Mouse (Mus musculus) liver, postnatal 0 days (tissue): Measurements from ENCODE around the gene Csrp2. TPM values are rescaled to one million over a fixed set of nuclear protein-coding genes. Genes with fewer than 3 reads are reported as not detected.

Source experiments
- ATAC-seq: fragments of 200-750 bp; cut with Nextera tagmentation; 2 replicates; pipeline ENCODE4 v1.8.0; 2017; ENCODE audit warnings: mild to moderate bottlenecking, moderate library complexity
- DNase-seq: peaks from one replicate; pipeline ENCODE4 v3.0.0-alpha.2; 2016
- H3K27ac ChIP-seq: fragments of 300-500 bp; sonication (generic); 2 replicates; pipeline ENCODE4 v1.5.1; 2014; ENCODE audit warnings: antibody characterized with exemption, moderate library complexity, mild to moderate bottlenecking, low read depth
- H3K27me3 ChIP-seq: fragments of 300-500 bp; sonication (generic); 2 replicates; pipeline ENCODE4 v1.6.1; 2014; ENCODE audit warnings: low read length, control low read depth, mixed read lengths; ENCODE audit not compliant: insufficient read depth
- H3K36me3 ChIP-seq: fragments of 300-500 bp; sonication (generic); replicated peaks from 2 replicates; pipeline ENCODE4 v1.6.1; 2014; ENCODE audit warnings: mild to moderate bottlenecking, control low read depth, low read length, moderate library complexity, mixed read lengths; ENCODE audit not compliant: insufficient read depth
- H3K4me1 ChIP-seq: fragments of 300-500 bp; sonication (generic); 2 replicates; pipeline ENCODE4 v1.6.1; 2014; ENCODE audit warnings: antibody characterized with exemption, mild to moderate bottlenecking, control low read depth; ENCODE audit not compliant: insufficient read depth
- H3K4me2 ChIP-seq: fragments of 300-500 bp; sonication (generic); 2 replicates; pipeline ENCODE4 v1.6.1; 2014; ENCODE audit warnings: low read depth, mild to moderate bottlenecking, low read length, moderate library complexity, mixed read lengths
- H3K4me3 ChIP-seq: fragments of 300-500 bp; sonication (generic); 2 replicates; pipeline ENCODE4 v1.5.1; 2014; ENCODE audit warnings: low read depth, low read length
- H3K9ac ChIP-seq: fragments of 300-500 bp; sonication (generic); replicated peaks from 2 replicates; pipeline ENCODE4 v1.6.1; 2014; ENCODE audit warnings: mild to moderate bottlenecking, moderate library complexity
- H3K9me3 ChIP-seq: fragments of 300-500 bp; sonication (generic); 2 replicates; pipeline ENCODE4 v1.6.1; 2016; ENCODE audit warnings: mild to moderate bottlenecking, control low read depth, low read length, mixed read lengths
- CTCF ChIP-seq: sonication (generic); IDR thresholded peaks from 2 replicates; pipeline ENCODE4 v1.5.1; 2016; ENCODE audit warnings: antibody characterized with exemption, low read depth
- EP300 ChIP-seq: IDR thresholded peaks from 2 replicates; pipeline ENCODE4 v1.6.1; 2016; ENCODE audit warnings: antibody characterized with exemption, low read depth, mild to moderate bottlenecking
- WGBS: fragments of 180-500 bp; shearing (Covaris S2); extraction: QIAGEN DNeasy Blood & Tissue Kit; methylation state at CpG from one replicate; pipeline ENCODE4 v1.1.7; 2014; ENCODE audit not compliant: insufficient replicate concordance; 5-methylcytosine and 5-hydroxymethylcytosine counted together
- polyA plus RNA-seq: library from polyadenylated mRNA; unstranded; fragments of >200 nt; fragmentation: Nextera tagmentation; extraction: Ambion mirVana; gene quantifications from 2 replicates; pipeline ENCODE4 v1.2.1, GENCODE M21; 2015

Gene Csrp2
- polyA plus RNA-seq, 1 experiment from 2014 or later: 19.2 TPM

DNA sequence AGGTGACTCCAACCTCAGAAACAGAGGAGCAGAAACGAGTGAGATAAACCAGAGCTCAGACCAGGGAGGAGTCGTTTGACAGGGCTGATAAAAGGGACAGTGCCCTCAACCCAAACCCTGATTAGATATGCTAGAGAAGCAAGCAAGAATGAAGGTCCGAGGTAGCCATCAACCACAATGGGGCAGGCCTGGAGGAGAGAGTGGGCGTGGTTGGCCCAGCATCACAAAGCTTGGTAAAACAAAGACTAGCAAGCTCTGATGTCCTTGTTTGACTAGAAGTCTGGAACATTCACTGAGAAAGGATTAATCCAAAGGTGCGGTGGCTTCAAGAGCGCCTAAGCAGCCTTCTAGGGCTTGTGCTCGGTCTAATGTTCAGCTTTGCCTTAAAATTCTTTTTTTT, 38.2 kb upstream of the Csrp2 start:
- H3K9me3 ChIP-seq: no peaks in the 10 kb centered on the region
- WGBS: 62% methylated on average over 7 of the region's 7 CpGs

DNA sequence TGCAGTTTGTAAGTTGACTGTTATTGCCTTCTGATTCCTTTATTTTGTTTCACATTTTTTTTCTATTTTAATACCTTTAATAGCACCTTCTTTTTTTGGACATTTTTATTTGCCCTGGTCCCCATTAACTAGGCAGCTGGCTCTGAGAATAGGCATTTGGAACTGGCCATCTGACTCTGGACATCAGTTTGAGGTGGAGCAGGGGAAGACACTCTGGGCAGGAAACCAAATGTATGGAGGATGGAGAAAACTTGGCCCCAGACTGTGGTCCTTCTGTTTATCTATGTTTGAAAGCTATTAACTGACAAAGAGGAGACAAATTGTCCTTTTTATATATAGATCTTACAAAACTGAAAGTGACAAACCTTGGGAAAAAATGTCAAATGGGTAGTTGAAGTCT, 36.9 kb upstream of the Csrp2 start:
- no peak overlapping the region for H3K4me2 ChIP-seq
- H3K27me3 ChIP-seq: no peaks in the 10 kb centered on the region
- TF ChIP-seq EP300 (no peak), CTCF (no peak)
- H3K4me1 ChIP-seq: no peaks in the 10 kb centered on the region
- no peak overlapping the region for H3K4me3 ChIP-seq
- ATAC-seq (no peak), DNase-seq (no peak)
- H3K9ac ChIP-seq: no peak overlapping the region
- no peaks in the 10 kb centered on the region for H3K36me3 ChIP-seq
- no peak overlapping the region for H3K27ac ChIP-seq
- H3K9me3 ChIP-seq: no peaks in the 10 kb centered on the region

More for the DNA sequence above, 38.2 kb upstream of the Csrp2 start:
- Histone ChIP-seq H3K27me3 (no peaks in the 10 kb centered on the region), H3K4me2 (no peak overlapping the region), H3K4me1 (no peaks in the 10 kb centered on the region), H3K36me3 (no peaks in the 10 kb centered on the region), H3K4me3 (no peak overlapping the region), H3K27ac (no peak overlapping the region), H3K9ac (no peak overlapping the region)
- DNase-seq (no peak), ATAC-seq (no peak)
- TF ChIP-seq EP300: no peak

DNA sequence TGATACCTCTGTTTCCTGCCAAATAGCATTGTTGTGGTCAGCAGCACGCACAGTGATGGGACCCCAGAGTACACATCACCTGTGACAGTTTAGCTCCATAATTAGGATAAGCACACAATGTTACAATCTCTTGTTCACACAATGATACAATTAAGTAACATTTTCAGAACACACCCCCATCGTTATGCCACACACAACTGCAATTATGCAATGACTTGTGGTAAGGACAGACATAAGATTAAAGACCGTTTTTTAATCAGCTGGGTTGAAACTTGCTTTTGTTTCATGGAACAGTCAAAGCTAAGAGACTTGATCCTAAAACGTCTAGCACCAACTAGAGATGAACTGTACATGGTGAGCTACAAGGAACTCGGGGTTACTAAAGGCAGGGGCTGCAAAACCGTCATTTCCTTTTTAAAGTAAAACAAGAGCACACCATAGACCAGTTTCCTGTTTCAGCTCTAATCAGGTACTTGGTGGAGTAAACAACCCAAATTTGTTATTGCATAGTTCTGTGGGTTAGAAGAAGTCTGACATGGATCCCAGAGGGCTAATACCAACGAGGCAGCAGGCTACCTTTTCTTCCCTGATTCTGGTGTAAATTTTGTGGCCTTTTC, 28.8 kb upstream of the Csrp2 start:
- no peaks in the 10 kb centered on the region; the same call in 1 of the 2 replicates for H3K4me1 ChIP-seq
- no peaks in the 10 kb centered on the region for H3K36me3 ChIP-seq
- no peak overlapping the region for H3K27ac ChIP-seq
- TF ChIP-seq CTCF (no peak), EP300 (no peak; the same call in 1 of the 2 replicates)
- H3K9me3 ChIP-seq: no peaks in the 10 kb centered on the region
- no peak overlapping the region for H3K9ac ChIP-seq
- WGBS: 36% methylated on average over 7 of the region's 7 CpGs
- DNase-seq (no peak), ATAC-seq (peak; percentile 31)
- no peak overlapping the region for H3K4me3 ChIP-seq
- no peaks in the 10 kb centered on the region for H3K27me3 ChIP-seq
- no peak overlapping the region for H3K4me2 ChIP-seq

DNA sequence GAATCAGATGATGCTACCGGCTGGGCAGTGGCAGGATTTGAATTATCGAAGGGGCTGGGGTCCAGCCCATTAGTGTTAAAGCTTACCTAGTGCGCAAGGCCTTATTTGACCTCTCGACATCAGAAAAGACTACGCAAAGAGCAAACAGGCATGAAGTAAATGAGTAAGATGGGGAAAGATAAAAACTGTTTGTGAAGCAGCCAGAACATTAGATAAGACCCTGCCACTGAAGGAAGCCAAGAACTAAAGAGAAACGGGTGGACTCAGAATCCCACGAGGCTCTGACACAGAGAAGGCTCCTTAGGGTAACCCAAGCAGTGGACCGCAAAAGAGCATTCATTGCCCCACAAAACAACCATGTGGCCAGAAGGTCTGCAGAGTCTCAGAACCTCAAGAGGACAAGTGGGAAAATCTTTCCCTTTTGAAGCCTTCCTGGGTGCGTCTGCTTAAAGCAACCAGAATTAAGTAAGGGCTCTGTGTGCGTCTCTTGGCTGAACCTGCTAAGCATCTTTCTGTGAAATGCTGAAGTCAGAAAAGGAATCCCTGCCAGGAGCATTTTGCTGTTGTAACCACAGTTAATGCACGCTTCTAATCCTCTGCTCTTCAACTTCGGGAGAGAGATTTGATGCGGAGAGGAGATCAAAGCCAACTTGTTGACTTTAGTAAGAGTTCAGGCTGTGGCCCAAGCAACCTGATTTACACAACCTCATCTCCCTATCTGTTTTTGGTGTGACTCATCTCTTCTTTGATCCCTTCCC, 19.7 kb upstream of the Csrp2 start:
- Histone ChIP-seq H3K4me2 (no peak overlapping the region), H3K27ac (no peak overlapping the region), H3K36me3 (no peaks in the 10 kb centered on the region), H3K4me1 (no peaks in the 10 kb centered on the region), H3K4me3 (no peak overlapping the region), H3K9me3 (no peaks in the 10 kb centered on the region), H3K9ac (no peak overlapping the region), H3K27me3 (no peaks in the 10 kb centered on the region)
- DNase-seq (no peak), ATAC-seq (no peak)
- 55% methylated on average over 13 of the region's 13 CpGs for WGBS
- TF ChIP-seq EP300 (no peak), CTCF (no peak)

DNA sequence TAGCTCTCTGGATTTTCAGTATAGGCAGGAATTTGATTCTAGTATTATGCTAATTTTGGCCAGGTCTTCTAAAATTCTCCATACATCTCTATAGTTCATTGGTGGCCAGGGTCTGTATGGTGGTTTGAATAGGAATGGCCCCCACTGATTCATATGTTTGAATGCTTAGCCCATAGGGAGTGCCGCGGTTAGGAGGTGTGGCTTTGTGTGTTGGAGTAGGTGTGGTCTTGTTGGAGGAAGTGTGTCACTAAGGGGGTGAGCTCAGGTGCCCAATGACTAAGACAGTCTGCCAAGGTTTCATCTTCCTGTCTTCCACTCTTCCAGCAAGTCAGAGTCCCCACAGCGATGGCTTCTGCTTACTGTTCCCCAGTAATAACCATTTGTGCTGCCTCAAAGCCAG, 15.7 kb upstream of the Csrp2 start:
- Histone ChIP-seq H3K9ac (no peak overlapping the region), H3K4me1 (no peaks in the 10 kb centered on the region), H3K9me3 (no peaks in the 10 kb centered on the region), H3K4me2 (no peak overlapping the region), H3K4me3 (no peak overlapping the region), H3K27ac (no peak overlapping the region), H3K36me3 (no peaks in the 10 kb centered on the region), H3K27me3 (no peaks in the 10 kb centered on the region)
- DNase-seq: no peak
- 82% methylated on average over 3 of the region's 3 CpGs for WGBS
- TF ChIP-seq CTCF: no peak
- TF ChIP-seq EP300: no peak
- ATAC-seq: no peak

DNA sequence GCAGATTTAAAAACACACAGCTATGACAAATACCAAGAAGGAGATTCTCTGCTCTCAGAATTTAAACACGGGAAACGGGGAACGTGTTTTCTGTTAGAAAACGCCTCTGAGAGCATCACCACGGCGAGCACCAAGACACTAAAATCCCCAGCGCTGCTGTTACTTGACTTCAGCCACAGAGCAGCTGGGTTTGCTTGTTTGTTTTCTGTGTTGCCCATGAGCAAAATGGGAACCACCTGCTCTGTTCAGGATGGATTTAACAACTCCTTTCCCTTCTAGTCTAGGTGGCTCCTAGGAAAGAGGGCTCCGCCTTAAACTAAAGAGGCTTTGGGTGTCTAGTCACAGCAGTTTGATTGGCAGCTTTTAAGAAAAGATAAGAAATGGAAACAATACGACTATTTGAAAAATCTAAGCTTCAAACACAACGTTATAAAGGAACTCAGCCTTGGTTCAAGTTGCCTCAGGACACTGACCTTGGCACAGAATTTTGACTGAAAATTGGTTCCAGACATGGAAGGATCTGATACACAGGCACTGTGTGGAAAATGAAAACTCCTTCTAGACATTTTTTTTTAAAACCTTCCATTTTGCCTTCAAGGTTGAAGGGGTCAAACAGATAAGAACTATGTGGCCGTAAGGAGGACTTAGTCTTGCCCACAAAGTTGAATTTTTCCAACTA, 2.8 kb upstream of the Csrp2 start:
- Histone ChIP-seq H3K4me3 (no peak overlapping the region), H3K4me1 (no peaks in the 10 kb centered on the region; the same call in 1 of the 2 replicates), H3K27ac (no peak overlapping the region), H3K27me3 (no peaks in the 10 kb centered on the region), H3K9ac (no peak overlapping the region), H3K4me2 (no peak overlapping the region), H3K36me3 (no peaks in the 10 kb centered on the region), H3K9me3 (no peaks in the 10 kb centered on the region)
- ATAC-seq (no peak), DNase-seq (no peak)
- 69% methylated on average over 11 of the region's 11 CpGs for WGBS
- TF ChIP-seq CTCF (no peak), EP300 (no peak)
